Mouse (Mus musculus) heart, embryonic 11.5 days (tissue): Measurements from ENCODE around the gene Ifnz. TPM values are rescaled to one million over a fixed set of nuclear protein-coding genes. Genes with fewer than 3 reads are reported as not detected.
"Not testable (repeated sequence)": the region's sequence is repeated elsewhere in the genome, so short reads cannot be mapped to it uniquely, and the experiment has no call there.

Experiments used
- ATAC-seq: fragments of 200-750 bp; cut with Nextera tagmentation; replicated peaks from 2 replicates; pipeline ENCODE4 v1.8.0; 2017; ENCODE audit warnings: moderate library complexity; ENCODE audit not compliant: insufficient number of reproducible peaks, low FRiP score, low TSS enrichment
- H3K27ac ChIP-seq: fragments of 300-500 bp; sonication (generic); 2 replicates; pipeline ENCODE4 v1.5.1; 2014; ENCODE audit warnings: mild to moderate bottlenecking, low read depth, low read length
- H3K27me3 ChIP-seq: fragments of 300-500 bp; sonication (generic); 2 replicates; pipeline ENCODE4 v1.6.1; 2014; ENCODE audit warnings: mild to moderate bottlenecking, low read length, mixed read lengths; ENCODE audit not compliant: control insufficient read depth, insufficient read depth
- H3K36me3 ChIP-seq: fragments of 300-500 bp; sonication (generic); 2 replicates; pipeline ENCODE4 v1.6.1; 2014; ENCODE audit warnings: mild to moderate bottlenecking, low read length, moderate library complexity, mixed read lengths; ENCODE audit not compliant: control insufficient read depth, insufficient read depth
- H3K4me1 ChIP-seq: fragments of 300-500 bp; sonication (generic); 2 replicates; pipeline ENCODE4 v1.6.1; 2014; ENCODE audit warnings: low read length; ENCODE audit not compliant: control insufficient read depth, insufficient read depth
- H3K4me2 ChIP-seq: fragments of 300-500 bp; sonication (generic); 2 replicates; pipeline ENCODE4 v1.6.1; 2014; ENCODE audit warnings: mild to moderate bottlenecking, moderate library complexity
- H3K4me3 ChIP-seq: fragments of 300-500 bp; sonication (generic); 2 replicates; pipeline ENCODE4 v1.5.1; 2014; ENCODE audit warnings: low read depth, low read length
- H3K9ac ChIP-seq: fragments of 300-500 bp; sonication (generic); 2 replicates; pipeline ENCODE4 v1.6.1; 2014; ENCODE audit warnings: mild to moderate bottlenecking, low read depth, low read length, moderate library complexity
- H3K9me3 ChIP-seq: fragments of 300-500 bp; sonication (generic); replicated peaks from 2 replicates; pipeline ENCODE4 v1.6.1; 2016; ENCODE audit warnings: low read length; ENCODE audit not compliant: control insufficient read depth
- WGBS: fragments of 180-500 bp; shearing (Covaris S2); extraction: QIAGEN DNeasy Blood & Tissue Kit; methylation state at CpG from one replicate; pipeline ENCODE4 v1.1.7; 2014; ENCODE audit not compliant: insufficient replicate concordance; 5-methylcytosine and 5-hydroxymethylcytosine counted together
- polyA plus RNA-seq: library from polyadenylated mRNA; unstranded; fragments of >200 nt; fragmentation: Nextera tagmentation; extraction: Ambion mirVana; gene quantifications from 2 replicates; pipeline ENCODE4 v1.2.1, GENCODE M21; 2014

The Ifnz gene
- polyA plus RNA-seq, 1 experiment from 2014 or later, result not detected

DNA sequence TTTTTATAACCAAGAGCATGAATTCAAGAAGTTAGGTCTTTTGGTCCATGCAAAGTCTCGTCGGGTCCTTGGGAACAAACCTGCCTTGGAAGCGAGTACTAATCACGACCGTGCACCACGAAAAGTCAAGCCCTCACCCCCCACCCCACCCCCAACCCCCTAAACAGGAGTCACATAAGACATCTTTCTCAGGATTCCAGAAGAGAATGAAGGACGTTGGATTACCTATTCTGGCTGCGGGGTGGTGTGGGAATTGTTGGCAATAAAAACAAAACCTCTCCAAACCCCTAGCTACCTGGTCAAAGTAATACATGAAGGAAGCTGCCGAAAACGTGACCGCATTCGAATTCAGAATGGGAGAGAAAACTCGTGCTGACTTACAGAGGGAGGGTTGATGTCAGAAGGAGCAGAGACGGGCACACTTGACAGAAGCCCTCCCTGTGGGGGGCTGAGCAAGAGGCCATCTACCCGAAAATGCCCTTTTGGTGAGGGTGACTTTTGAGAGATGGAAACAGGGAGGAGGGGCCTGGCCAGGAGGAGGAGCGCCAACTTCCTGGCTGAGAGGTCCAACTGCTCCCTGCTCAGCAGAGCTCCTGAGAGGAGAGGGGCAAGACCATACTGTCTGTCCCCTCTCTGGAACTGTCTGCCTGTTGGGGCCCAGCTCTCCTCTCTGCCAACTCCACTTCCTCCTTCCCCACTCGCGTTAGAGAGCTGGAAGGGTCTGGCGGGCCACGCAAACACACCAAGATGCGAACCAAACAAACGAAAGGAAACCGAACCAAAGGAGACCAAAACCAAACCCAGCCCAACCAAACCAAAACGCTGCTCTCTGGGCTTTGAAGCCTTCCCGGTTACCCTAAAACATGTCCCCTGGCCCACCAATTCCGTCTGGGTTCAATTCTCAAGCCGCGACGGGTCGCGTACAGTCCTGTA lies 25.1 kb upstream of the Ifnz start:
- not testable (repeated sequence) for H3K9me3 ChIP-seq, ATAC-seq, H3K4me1 ChIP-seq, H3K27me3 ChIP-seq, H3K36me3 ChIP-seq
- H3K4me2 ChIP-seq, result peak overlapping the region; percentile 69
- H3K4me3 ChIP-seq, result peak overlapping the region; percentile 51
- H3K9ac ChIP-seq, result peak overlapping the region; percentile 82
- WGBS, result 13% methylated on average over 28 of the region's 31 CpGs
- peak overlapping the region; percentile 94 for H3K27ac ChIP-seq

- H3K27me3 ChIP-seq, H3K9me3 ChIP-seq, H3K9ac ChIP-seq, H3K36me3 ChIP-seq, H3K4me1 ChIP-seq: not testable (repeated sequence)
- H3K27ac ChIP-seq, result peak overlapping the region; percentile 94
- peak; percentile 93 for ATAC-seq
- WGBS, result under 1% methylated on average over 18 of the region's 21 CpGs
- H3K4me2 ChIP-seq, result peak overlapping the region; percentile 69
- peak overlapping the region; percentile 51 for H3K4me3 ChIP-seq
Observed at GRCm38 (mm10) chr4:88757628-88758031, 24.3 kb upstream of the Ifnz start.

- not testable (repeated sequence) for H3K27ac ChIP-seq, H3K36me3 ChIP-seq, H3K9me3 ChIP-seq, H3K9ac ChIP-seq, H3K4me2 ChIP-seq, H3K27me3 ChIP-seq, H3K4me3 ChIP-seq, ATAC-seq, H3K4me1 ChIP-seq
- 82% methylated on average over 7 of the region's 9 CpGs for WGBS
Observed at GRCm38 (mm10) chr4:88758751-88759150, 23.2 kb upstream of the Ifnz start.

DNA sequence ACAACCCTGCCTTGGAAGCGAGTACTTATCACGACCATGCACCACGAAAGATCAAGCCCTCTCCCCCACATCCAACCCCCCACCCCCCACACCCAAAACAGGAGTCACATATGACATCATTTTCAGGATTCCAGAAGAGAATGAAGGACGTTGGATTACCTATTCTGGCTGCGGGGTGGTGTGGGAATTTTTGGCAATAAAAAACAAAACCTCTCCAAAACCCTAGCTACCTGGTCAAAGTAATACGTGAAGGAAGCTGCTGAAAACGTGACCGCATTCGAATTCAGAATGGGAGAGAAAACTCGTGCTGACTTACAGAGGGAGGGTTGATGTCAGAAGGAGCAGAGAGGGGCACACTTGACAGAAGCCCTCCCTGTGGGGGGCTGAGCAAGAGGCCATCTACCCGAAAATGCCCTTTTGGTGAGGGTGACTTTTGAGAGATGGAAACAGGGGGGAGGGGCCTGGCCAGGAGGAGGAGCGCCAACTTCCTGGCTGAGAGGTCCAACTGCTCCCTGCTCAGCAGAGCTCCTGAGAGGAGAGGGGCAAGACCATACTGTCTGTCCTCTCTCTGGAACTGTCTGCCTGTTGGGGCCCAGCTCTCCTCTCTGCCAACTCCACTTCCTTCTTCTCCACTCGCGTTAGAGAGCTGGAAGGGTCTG lies 22.2 kb upstream of the Ifnz start, which contains the start of gene Gm13283:
TSS of gene Gm13283 (plus strand) at position 510 of the 659 bp plus-strand sequence.
- Histone ChIP-seq H3K4me3 (peak within 1 kb of the TSS; percentile 27; the same call in 1 of the 2 replicates), H3K27ac (peak within 1 kb of the TSS; percentile 29; the same call in 1 of the 2 replicates), H3K4me2 (peak within 1 kb of the TSS; percentile 49)
- H3K36me3 ChIP-seq, ATAC-seq, H3K27me3 ChIP-seq, H3K9ac ChIP-seq, H3K9me3 ChIP-seq, H3K4me1 ChIP-seq: not testable (repeated sequence)
- 20% methylated on average over 7 of the region's 14 CpGs for WGBS

DNA sequence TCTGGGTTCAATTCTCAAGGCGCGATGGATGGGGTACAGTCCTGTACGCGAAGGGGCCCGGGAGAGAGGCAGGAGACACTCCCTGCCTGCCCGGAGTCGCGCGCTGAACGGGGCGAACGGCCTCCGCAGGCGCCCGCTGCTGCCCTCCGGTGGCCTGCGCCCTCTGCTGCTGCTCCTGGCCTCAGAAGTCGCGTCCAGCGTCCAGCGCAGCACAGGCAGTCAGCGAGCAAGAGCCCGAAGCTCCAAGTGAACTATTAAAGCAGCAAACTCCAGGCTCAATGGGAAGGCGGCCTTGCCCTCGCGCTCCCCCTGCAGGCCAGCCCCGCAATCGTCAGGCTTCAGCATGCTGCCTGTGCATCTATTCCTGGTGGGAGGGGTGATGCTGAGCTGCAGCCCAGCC lies 21.5 kb upstream of the Ifnz start:
- not testable (repeated sequence) for H3K4me1 ChIP-seq, H3K9me3 ChIP-seq, H3K27me3 ChIP-seq, ATAC-seq, H3K9ac ChIP-seq, H3K36me3 ChIP-seq
- peak overlapping the region; percentile 49 for H3K4me2 ChIP-seq
- 0% methylated on average over 24 of the region's 28 CpGs for WGBS
- peak overlapping the region; percentile 27; the same call in 1 of the 2 replicates for H3K4me3 ChIP-seq
- peak overlapping the region; percentile 29; the same call in 1 of the 2 replicates for H3K27ac ChIP-seq

GRCm38 (mm10) chr4:88761776-88762175 lies 20.2 kb upstream of the Ifnz start:
- WGBS, result 69% methylated on average over 6 of the region's 8 CpGs
- not testable (repeated sequence) for H3K4me1 ChIP-seq, ATAC-seq, H3K27ac ChIP-seq, H3K27me3 ChIP-seq, H3K4me2 ChIP-seq, H3K4me3 ChIP-seq, H3K36me3 ChIP-seq, H3K9me3 ChIP-seq, H3K9ac ChIP-seq

DNA sequence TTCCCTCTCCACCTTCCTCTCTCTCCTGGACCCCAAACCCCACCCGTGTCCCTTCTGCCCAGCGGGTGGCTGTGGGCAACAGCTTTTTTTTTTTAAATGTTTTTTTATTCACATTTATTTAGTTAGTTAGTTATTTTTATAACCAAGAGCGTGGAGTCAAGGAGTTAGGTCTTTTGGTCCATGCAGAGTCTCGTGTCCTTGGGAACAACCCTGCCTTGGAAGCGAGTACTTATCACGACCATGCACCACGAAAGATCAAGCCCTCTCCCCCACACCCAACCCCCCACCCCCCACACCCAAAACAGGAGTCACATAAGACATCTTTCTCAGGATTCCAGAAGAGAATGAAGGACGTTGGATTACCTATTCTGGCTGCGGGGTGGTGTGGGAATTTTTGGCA lies 19.6 kb upstream of the Ifnz start:
- ATAC-seq, H3K4me2 ChIP-seq: not testable (repeated sequence)

GRCm38 (mm10) chr4:88763384-88764018 lies 18.4 kb upstream of the Ifnz start:
- H3K9me3 ChIP-seq, ATAC-seq, H3K36me3 ChIP-seq, H3K9ac ChIP-seq, H3K4me1 ChIP-seq, H3K27me3 ChIP-seq, H3K27ac ChIP-seq: not testable (repeated sequence)
- 4% methylated on average over 24 of the region's 42 CpGs for WGBS
- peak overlapping the region; percentile 25; the same call in 1 of the 2 replicates for H3K4me3 ChIP-seq
- peak overlapping the region; percentile 44 for H3K4me2 ChIP-seq

More for the DNA sequence above, 19.6 kb upstream of the Ifnz start:
- not testable (repeated sequence) for H3K36me3 ChIP-seq, H3K9ac ChIP-seq, H3K27me3 ChIP-seq, H3K4me3 ChIP-seq, H3K27ac ChIP-seq, H3K4me1 ChIP-seq, H3K9me3 ChIP-seq
- WGBS, result 44% methylated on average over 8 of the region's 9 CpGs
